Mouse (Mus musculus) retina, adult 2 months (tissue): Measurements from ENCODE around the gene Socs2.

Experiments used
- DNase-seq: peaks from one replicate; pipeline ENCODE4 v3.0.0-alpha.2; 2012; ENCODE audit warnings: low read depth, low spot score

Socs2 gene

GRCm38 (mm10) chr10:95416685-95417495 is at the start of gene Socs2:
TSS of gene Socs2 (minus strand) at chr10:95417180.
- peak; percentile 58 for DNase-seq

- no peak for DNase-seq
These were observed 48.5 kb upstream of the Socs2 start for GRCm38 (mm10) chr10:95465485-95465896.

DNA sequence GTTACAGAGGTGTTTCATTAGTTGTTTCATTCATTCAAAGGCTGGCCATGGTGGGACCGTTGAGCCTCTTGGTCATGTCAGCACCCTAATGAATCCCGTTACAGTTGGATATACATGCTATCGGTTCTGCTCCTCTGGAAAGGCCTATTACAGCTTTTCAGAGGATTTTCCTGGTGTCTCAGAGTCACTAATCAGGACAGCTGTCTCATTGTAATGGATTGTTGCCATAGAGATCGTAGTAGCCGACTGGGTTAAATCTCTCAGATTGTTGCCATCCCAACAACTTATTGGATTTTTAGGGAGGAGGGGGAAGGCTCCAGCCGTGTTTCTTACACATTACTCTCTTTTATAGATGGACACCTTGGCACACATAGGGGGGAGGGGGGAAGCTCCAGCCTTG is 47.5 kb upstream of the Socs2 start:
- DNase-seq, result no peak

DNA sequence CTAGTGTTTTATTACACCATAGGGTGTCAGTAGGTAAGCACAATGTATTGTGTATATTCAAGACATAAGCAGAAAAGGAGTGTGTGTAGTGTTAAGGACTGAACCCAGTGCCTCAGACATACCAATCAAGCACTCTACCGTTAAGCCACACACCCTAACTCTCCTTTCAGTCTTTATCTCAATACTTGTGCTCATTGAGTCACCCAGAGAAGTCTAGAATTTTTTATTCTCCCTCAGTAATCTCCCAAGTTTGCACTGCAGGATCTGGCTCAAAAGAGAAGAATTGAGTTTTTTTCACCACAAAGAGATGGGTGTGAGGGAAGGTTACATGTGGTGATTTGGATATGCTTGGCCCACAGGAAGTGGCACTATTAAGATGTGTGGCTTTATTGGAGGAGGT is 45.3 kb upstream of the Socs2 start:
- no peak for DNase-seq

GRCm38 (mm10) chr10:95461053-95461553 is 44.1 kb upstream of the Socs2 start:
- DNase-seq, result no peak

- DNase-seq, result no peak
These were observed 41.2 kb upstream of the Socs2 start for GRCm38 (mm10) chr10:95458050-95458806.

DNA sequence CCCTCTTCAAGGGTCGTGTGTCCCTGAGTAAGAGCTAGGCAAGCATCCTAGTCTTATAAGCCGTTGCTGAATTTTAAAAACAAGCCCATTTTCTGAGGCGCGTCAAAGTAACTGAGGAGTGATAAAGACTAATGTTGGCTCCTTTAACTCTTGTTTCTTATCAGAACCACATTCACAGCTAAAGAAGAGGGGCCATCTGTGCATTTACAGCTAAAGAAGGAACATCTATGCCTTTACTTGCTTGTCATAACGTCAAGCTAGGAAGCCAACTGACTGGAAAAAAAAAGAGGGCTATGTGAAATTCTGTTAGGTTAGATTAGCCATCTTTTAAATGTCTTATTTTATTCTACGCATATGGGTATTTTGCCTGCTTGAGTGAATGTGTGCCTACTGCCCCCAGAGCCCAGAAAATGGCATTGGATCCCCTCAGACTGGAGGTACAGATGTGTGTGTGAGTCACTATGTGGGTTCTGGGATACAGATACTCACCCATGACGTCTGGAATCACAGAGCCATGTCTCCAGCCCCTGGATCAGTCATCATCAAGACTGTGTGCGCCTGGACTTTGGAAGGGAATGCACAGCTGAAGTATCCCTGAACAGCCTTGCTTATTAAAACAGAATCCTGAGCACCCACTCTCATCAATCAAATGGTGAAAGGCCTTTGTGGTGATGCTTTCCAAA is 40.5 kb upstream of the Socs2 start:
- no peak for DNase-seq

DNA sequence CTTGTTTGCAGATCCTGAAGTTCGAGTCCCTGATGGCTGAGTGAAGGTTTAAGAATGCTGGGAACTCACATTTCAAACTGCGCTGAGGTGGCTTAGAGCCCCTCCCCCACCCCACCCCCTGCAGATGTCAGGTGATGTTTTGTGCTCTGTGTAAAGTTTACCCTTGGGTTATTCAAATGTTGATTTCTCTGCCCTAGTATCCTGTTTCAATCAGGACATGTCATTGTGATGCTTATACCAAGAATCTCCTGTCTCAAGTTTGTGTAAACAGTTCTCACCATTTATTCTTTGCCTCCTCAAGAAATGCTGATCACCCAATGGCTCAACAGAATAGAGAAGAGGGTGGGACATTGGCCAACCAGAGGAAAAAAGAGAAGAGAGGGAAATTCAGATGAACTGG is 39.1 kb upstream of the Socs2 start:
- DNase-seq, result no peak

DNA sequence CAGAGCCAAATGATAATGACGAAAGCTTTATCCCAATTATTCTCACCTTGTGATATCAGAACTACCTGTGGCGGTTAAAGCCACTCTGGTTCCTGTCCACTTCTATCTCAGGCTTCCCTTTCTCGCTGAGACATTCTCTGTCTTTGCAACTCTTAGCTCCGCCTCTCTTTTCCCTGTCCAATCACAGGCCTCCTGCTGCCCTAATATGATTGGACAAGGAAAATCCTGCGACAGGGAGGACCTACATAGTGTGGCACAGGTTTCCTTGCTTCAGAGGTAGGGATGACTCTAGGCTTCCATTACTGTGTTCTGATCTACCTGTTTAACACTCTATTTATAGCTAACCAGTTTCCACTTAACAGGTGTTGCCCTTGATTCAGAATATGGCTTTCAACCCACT is 36.3 kb upstream of the Socs2 start:
- no peak for DNase-seq

GRCm38 (mm10) chr10:95449033-95449432 is 32.1 kb upstream of the Socs2 start:
- no peak for DNase-seq

- DNase-seq, result no peak
These were observed 31.0 kb upstream of the Socs2 start for GRCm38 (mm10) chr10:95447954-95448353.

DNA sequence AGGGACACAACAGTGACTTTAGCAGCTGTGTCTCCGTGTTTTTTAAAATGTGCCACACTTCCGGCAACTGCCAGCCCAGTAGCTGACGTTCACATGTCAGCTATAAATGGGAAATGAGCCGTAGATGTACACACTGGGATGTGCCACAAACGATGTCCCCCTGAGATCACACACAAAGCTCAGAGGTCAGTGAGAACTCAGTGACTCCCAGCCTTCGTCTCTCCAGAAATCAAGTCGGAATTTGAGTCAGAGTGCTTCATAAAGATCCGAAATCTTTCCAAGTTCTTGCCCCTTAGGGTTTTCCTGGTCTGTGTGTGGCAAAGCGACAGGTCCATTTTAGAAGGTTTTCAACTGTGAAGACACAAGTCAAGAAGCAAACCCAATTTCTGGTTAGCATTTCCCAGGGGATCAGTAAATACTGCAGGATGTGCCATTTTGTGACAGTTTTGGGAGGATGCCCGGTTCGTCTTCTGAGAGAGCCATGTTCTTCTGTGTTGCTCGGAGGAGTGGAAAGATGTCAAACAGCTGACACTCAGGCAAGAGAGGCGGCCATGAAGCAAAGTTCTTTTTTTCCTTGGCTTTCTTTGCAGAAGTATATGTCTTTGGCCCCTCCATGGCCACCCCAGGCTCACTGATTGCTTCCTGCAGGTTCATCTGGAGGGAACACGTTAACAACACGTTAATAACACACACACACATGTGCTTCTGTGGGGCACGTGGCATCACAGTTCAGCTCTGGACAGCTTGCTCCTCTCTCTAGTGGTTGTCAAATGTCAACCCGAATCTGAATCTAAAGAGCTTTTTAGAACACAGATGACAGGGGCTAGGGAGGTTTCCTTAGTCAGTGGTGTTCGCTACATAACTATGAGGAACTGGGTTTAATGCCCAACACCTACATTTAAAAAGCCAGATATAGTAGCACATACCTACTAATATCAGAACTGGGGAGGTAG is 28.4 kb upstream of the Socs2 start:
- DNase-seq, result no peak

- no peak for DNase-seq
These were observed 25.4 kb upstream of the Socs2 start for GRCm38 (mm10) chr10:95442334-95442733.

DNA sequence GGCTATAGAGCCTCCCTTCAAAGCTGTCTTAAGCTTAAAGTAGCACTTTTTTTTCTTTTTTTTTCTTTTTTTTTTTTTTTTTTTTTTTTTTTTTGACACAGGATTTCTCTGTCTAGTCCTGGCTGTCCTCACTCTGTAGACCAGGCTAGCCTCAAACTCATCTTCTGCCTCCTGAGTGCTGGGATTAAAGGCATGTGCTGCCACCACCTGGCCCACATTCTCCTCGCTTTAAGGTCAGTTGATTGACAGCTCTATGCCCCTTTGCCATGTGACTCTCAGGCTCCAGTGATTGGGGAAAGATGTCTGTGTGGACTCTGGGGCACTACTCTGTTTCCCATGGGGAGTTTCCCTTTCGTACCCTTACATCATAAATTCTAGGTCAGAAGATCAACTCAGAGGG is 23.6 kb upstream of the Socs2 start:
- DNase-seq, result no peak

GRCm38 (mm10) chr10:95439718-95440339 is 22.8 kb upstream of the Socs2 start:
- no peak for DNase-seq

- no peak for DNase-seq
These were observed 22.0 kb upstream of the Socs2 start for GRCm38 (mm10) chr10:95438941-95439340.

GRCm38 (mm10) chr10:95430271-95430670 is 13.3 kb upstream of the Socs2 start:
- DNase-seq, result no peak

DNA sequence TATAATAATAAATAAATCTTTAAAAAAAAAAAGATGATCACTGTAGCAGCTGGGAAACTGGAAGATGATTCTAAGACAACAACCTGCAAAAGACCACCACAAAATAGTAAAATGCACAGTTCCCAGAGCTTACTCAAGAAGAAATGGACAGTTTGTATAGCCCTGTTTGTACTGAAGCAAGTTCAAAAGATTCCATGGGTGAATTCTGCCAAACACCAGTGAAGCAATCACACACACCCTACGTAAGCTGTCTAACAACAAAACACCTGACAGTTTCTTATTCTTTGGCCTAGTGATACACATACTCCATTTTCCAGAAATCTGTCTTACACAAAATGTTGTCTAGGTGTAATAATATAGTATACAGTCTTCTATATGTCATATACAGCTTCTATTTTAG is 12.1 kb upstream of the Socs2 start:
- no peak for DNase-seq

GRCm38 (mm10) chr10:95426207-95427115 is 9.5 kb upstream of the Socs2 start:
- no peak for DNase-seq

DNA sequence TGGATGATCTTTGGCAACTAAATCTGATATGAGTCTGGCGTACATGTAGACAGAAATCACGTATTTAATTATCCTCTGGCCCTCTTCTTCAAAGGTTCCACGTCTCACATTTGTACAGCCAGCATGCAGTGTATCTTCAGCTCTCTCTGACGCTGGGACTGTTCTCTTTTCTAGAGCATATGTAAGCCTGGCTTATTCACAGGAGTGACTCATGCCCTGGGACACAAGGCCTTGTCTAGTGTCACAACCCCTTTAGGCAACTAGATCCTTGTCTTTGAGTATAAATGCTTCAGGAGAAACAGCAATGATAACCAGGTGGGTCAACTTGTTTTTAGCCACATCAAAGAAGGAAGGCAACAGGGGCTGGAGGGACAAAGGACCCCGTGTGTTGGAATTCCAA is 5.7 kb upstream of the Socs2 start:
- no peak for DNase-seq
